Mouse (Mus musculus): ENCODE measurements around the gene Wfdc21. TPM values are rescaled to one million over a fixed set of nuclear protein-coding genes. Genes with fewer than 3 reads are reported as not detected.
A peak's percentile ranks its signal among the peaks of the same experiment; 100 is the strongest.

Wfdc21 gene
- polyA plus RNA-seq, 1 experiment from 2014 or later, result 1.4 TPM

DNA sequence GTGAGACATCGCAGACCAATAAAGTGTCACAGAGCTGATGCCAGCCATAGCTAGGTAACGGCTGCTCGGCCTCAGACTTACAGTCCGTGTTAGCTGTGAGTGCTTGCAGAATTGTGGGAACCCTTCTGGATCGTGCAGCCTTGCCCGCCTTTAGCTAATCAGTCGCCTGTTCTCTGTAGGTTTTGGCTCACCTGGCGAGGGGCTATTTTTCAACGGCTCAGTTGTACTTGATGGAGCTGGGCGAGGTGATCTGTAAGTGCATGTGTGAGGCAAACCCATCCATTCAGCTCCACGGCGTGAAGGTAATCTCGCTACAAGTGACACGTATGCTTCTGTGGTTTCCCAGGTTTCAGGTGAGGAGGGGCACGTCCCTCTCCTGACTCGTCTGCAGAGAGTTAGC lies 27.0 kb downstream of the Wfdc21 start:
- ATAC-seq (replicated peaks; ENCODE audit: extremely low read depth, insufficient read depth, low FRiP score), result no peak
- Histone ChIP-seq H3K36me3 (ENCODE audit: control insufficient read depth, insufficient read depth) (peaks cover 50% of the 10 kb centered on the region), H3K4me1 (ENCODE audit: control insufficient read depth, insufficient read depth, low read length) (no peaks in the 10 kb centered on the region)

DNA sequence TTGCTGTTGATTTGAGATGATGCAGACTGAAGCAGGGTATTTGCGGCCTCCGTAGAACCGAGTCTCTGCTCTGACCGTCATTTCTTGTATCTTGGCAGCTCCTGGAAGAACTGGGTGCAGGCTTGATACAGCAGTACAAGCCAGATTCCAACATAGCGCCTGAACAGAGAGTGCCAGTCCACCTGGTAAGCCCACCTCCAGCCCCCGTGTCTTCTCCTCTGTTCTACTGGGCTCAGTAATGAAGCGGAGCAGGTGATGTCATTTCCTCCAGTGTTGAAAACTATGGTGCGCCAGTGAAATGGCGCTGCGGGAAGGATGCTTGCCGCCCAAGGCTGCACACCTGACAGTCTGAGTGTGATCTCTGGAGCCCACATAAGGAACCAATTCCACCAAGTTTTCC lies 27.6 kb downstream of the Wfdc21 start:
- no peak overlapping the region for H3K9ac ChIP-seq (ENCODE audit: low read length)
- no peaks in the 10 kb centered on the region for H3K4me1 ChIP-seq (ENCODE audit: control insufficient read depth, insufficient read depth, low read length)
- ATAC-seq (replicated peaks; ENCODE audit: extremely low read depth, insufficient read depth, low FRiP score), result no peak
- no peaks in the 10 kb centered on the region for H3K27me3 ChIP-seq (ENCODE audit: control insufficient read depth, insufficient read depth, low read length)
- H3K27ac ChIP-seq (ENCODE audit: low read length), result no peak overlapping the region
- peaks cover 47% of the 10 kb centered on the region for H3K36me3 ChIP-seq (ENCODE audit: control insufficient read depth, insufficient read depth)
- no peaks in the 10 kb centered on the region for H3K9me3 ChIP-seq (replicated peaks; ENCODE audit: control insufficient read depth, low read length)
- no peak overlapping the region for H3K4me3 ChIP-seq (ENCODE audit: low read length)
- WGBS, result 92% methylated on average over 11 of the region's 11 CpGs
- H3K4me2 ChIP-seq (ENCODE audit: low read depth, low read length), result no peak overlapping the region

More for the DNA sequence above, 27.0 kb downstream of the Wfdc21 start:
- H3K27me3 ChIP-seq (ENCODE audit: control insufficient read depth, insufficient read depth, low read length), result no peaks in the 10 kb centered on the region
- no peak overlapping the region for H3K27ac ChIP-seq (ENCODE audit: low read length)
- H3K9me3 ChIP-seq (replicated peaks; ENCODE audit: control insufficient read depth, low read length), result no peaks in the 10 kb centered on the region
- no peak overlapping the region for H3K4me2 ChIP-seq (ENCODE audit: low read depth, low read length)
- WGBS, result 93% methylated on average over 16 of the region's 16 CpGs
- H3K4me3 ChIP-seq (ENCODE audit: low read length), result no peak overlapping the region
- no peak overlapping the region for H3K9ac ChIP-seq (ENCODE audit: low read length)

DNA sequence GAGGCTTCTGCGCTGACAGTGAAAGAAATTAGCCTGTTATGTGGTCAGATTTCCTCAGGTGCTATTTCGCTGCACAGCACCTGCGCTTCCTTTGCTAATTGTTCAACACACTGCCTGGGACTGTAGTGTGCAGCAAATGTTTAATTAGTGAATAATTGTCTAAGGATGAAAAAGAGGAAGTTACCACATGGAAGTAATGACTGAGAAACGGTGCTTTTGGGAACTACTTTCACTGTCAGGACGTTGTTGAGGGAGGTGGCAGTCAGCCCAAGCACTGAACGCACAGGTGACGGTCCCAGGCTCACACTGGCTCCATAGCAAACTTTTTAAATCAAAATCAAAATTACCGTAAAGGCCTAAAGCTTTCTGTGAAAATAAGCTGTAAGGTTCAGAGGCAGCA lies 30.1 kb downstream of the Wfdc21 start:
- ATAC-seq (replicated peaks; ENCODE audit: extremely low read depth, insufficient read depth, low FRiP score), result no peak
- WGBS, result 89% methylated on average over 8 of the region's 8 CpGs
- no peak overlapping the region for H3K9ac ChIP-seq (ENCODE audit: low read length)
- H3K27ac ChIP-seq (ENCODE audit: low read length), result no peak overlapping the region
- no peaks in the 10 kb centered on the region for H3K27me3 ChIP-seq (ENCODE audit: control insufficient read depth, insufficient read depth, low read length)
- no peaks in the 10 kb centered on the region for H3K4me1 ChIP-seq (ENCODE audit: control insufficient read depth, insufficient read depth, low read length)
- H3K4me3 ChIP-seq (ENCODE audit: low read length), result no peak overlapping the region
- H3K36me3 ChIP-seq (ENCODE audit: control insufficient read depth, insufficient read depth), result peaks cover 66% of the 10 kb centered on the region
- H3K9me3 ChIP-seq (replicated peaks; ENCODE audit: control insufficient read depth, low read length), result no peaks in the 10 kb centered on the region
- no peak overlapping the region for H3K4me2 ChIP-seq (ENCODE audit: low read depth, low read length)

DNA sequence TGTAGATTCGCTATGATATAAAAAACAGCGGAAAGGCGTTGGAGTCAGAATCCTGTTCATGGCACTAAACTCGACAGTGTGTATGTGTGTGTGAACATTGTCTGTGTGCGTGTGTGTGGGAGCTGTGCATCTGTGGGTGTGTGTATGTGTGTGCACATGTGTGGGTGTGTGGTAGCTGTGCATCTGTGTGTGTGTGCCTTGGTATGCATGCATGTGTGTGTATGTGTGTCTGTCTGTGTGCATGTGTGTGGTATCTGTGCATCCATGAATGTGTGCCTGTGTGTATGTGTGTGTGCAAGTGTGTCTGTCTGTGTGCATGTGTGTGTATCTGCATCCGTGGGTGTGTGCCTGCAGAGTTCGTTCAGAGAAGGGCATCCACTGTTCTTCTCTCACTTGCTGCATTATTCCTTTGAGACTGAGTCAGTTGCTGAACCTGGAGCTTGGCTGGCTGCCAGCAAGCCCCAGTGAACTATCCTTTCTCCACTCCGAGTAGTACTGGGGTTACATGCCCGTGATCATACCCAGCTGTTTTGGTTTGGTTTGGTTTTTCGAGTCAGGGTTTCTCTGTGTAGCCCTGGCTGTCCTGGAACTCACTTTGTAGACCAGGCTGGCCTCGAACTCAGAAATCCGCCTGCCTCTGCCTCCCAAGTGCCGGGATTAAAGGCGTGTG lies 37.3 kb downstream of the Wfdc21 start:
- no peaks in the 10 kb centered on the region; the same call in 1 of the 2 replicates for H3K27me3 ChIP-seq (ENCODE audit: control insufficient read depth, insufficient read depth, low read length)
- H3K36me3 ChIP-seq (ENCODE audit: control insufficient read depth, insufficient read depth), result peaks cover 26% of the 10 kb centered on the region
- ATAC-seq (replicated peaks; ENCODE audit: extremely low read depth, insufficient read depth, low FRiP score), result no peak
- no peak overlapping the region for H3K27ac ChIP-seq (ENCODE audit: low read length)
- H3K9me3 ChIP-seq (replicated peaks; ENCODE audit: control insufficient read depth, low read length), result no peaks in the 10 kb centered on the region
- 75% methylated on average over 14 of the region's 14 CpGs for WGBS
- H3K4me2 ChIP-seq (ENCODE audit: low read depth, low read length), result no peak overlapping the region
- H3K9ac ChIP-seq (ENCODE audit: low read length), result no peak overlapping the region
- H3K4me1 ChIP-seq (ENCODE audit: control insufficient read depth, insufficient read depth, low read length), result peaks cover 4% of the 10 kb centered on the region
- no peak overlapping the region for H3K4me3 ChIP-seq (ENCODE audit: low read length)

DNA sequence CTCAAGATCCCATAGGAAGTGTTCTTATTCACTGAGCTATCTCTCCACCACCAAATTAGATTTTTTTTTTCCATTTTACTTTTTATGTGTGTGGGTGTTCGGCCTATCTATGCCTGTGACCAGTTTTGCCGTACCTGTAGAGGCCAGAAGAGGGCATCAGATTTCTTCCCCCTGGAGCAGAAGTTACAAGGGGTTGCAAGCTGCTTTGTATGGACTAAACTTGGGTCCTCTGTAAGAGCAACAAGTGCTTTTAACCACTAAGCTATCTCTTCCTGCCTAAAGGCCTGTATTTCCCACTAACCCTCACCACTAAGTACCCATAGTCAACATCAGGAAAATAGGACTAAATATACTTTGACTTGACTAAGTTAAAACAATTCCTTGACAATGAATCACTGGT lies 37.9 kb downstream of the Wfdc21 start:
- Histone ChIP-seq H3K27ac (ENCODE audit: low read length) (no peak overlapping the region), H3K36me3 (ENCODE audit: control insufficient read depth, insufficient read depth) (peaks cover 22% of the 10 kb centered on the region), H3K4me2 (ENCODE audit: low read depth, low read length) (no peak overlapping the region), H3K9me3 (replicated peaks; ENCODE audit: control insufficient read depth, low read length) (no peaks in the 10 kb centered on the region), H3K4me1 (ENCODE audit: control insufficient read depth, insufficient read depth, low read length) (peaks cover 4% of the 10 kb centered on the region), H3K4me3 (ENCODE audit: low read length) (no peak overlapping the region), H3K27me3 (ENCODE audit: control insufficient read depth, insufficient read depth, low read length) (no peaks in the 10 kb centered on the region; the same call in none of the 2 replicates), H3K9ac (ENCODE audit: low read length) (no peak overlapping the region)
- no peak for ATAC-seq (replicated peaks; ENCODE audit: extremely low read depth, insufficient read depth, low FRiP score)
- WGBS, result 75% methylated on average over 2 of the region's 2 CpGs

DNA sequence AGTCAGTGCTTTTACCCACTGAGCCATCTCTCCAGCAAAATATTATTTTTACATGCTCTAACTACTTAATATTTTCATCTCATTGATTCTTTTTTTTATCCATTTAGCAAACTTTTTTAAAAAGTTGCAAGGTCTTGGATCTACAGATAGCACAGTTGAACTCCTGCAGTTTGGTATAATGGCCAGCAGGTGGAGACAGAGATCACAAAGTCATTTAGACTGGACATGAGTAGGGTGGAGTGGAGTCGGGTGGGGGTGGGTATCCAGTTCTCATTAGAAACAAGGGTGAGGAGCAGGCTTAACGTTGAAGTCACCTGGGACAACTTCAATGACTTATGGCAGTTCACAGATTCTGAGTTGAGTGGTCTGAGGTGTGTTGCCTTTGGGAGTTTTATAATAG lies 38.6 kb downstream of the Wfdc21 start:
- Histone ChIP-seq H3K36me3 (ENCODE audit: control insufficient read depth, insufficient read depth) (peaks cover 15% of the 10 kb centered on the region), H3K27ac (ENCODE audit: low read length) (no peak overlapping the region), H3K9me3 (replicated peaks; ENCODE audit: control insufficient read depth, low read length) (no peaks in the 10 kb centered on the region), H3K4me3 (ENCODE audit: low read length) (no peak overlapping the region), H3K4me1 (ENCODE audit: control insufficient read depth, insufficient read depth, low read length) (peaks cover 4% of the 10 kb centered on the region), H3K9ac (ENCODE audit: low read length) (no peak overlapping the region), H3K27me3 (ENCODE audit: control insufficient read depth, insufficient read depth, low read length) (peaks cover 3% of the 10 kb centered on the region), H3K4me2 (ENCODE audit: low read depth, low read length) (no peak overlapping the region)
- 7% methylated on average over 2 of the region's 2 CpGs for WGBS
- no peak; the same call in 1 of the 2 replicates for ATAC-seq (replicated peaks; ENCODE audit: extremely low read depth, insufficient read depth, low FRiP score)

DNA sequence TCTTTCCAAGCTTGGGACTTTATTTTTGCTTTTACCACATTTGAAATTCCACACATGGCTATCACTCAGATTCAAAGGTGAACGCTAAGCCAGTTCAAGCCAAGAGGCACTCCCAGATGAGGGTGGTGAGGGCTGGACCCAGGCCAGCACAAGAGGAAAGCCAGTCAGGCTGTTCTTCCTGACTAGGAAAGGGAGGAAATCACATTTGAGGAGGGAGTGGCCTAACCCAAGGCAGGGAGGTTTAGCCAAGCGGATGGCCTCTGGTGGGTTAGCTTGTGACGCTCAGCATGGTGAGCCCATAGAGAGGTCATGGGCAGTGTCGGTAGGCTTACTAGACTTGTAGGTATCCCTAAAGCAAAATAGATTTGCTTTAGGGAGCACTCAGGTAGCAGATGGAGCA lies 40.1 kb downstream of the Wfdc21 start:
- no peak overlapping the region for H3K4me3 ChIP-seq (ENCODE audit: low read length)
- H3K4me2 ChIP-seq (ENCODE audit: low read depth, low read length), result no peak overlapping the region
- H3K36me3 ChIP-seq (ENCODE audit: control insufficient read depth, insufficient read depth), result peaks cover 3% of the 10 kb centered on the region
- H3K27ac ChIP-seq (ENCODE audit: low read length), result no peak overlapping the region
- peak; percentile 71 for ATAC-seq (replicated peaks; ENCODE audit: extremely low read depth, insufficient read depth, low FRiP score)
- no peak overlapping the region for H3K9ac ChIP-seq (ENCODE audit: low read length)
- H3K9me3 ChIP-seq (replicated peaks; ENCODE audit: control insufficient read depth, low read length), result no peaks in the 10 kb centered on the region
- H3K27me3 ChIP-seq (ENCODE audit: control insufficient read depth, insufficient read depth, low read length), result peaks cover 3% of the 10 kb centered on the region
- H3K4me1 ChIP-seq (ENCODE audit: control insufficient read depth, insufficient read depth, low read length), result peaks cover 4% of the 10 kb centered on the region
- WGBS, result 52% methylated on average over 4 of the region's 4 CpGs

DNA sequence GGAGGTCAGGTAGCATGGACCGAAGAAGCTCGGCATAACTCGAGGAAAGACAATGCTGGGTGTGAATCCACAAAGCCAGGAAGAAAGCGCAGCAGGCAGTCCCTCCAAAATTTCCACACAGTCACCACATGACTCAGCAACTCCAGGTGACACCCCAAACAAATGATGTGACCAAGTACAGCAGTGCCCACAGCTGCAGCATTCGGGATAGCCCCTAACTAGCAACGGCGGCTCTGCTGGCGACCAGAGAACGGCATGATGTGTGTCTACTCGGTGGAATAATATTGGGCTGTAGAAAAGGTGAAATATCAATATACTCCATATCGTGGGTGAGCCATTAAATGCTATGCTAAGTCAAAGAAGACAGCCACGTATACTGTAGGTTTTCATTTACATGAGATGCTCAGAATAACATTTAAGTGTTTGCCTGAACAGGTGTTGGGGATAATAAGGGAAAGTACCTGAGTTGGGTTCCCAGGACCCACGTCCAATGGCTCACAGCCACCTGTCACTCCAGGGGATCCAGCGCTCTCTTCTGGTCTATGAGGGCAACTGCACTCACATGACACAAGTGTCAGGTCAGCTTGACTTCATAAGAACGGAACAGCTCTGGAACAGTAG lies 40.8 kb downstream of the Wfdc21 start:
- H3K27me3 ChIP-seq (ENCODE audit: control insufficient read depth, insufficient read depth, low read length), result peaks cover 3% of the 10 kb centered on the region
- H3K27ac ChIP-seq (ENCODE audit: low read length), result no peak overlapping the region
- peaks cover 4% of the 10 kb centered on the region for H3K4me1 ChIP-seq (ENCODE audit: control insufficient read depth, insufficient read depth, low read length)
- H3K9ac ChIP-seq (ENCODE audit: low read length), result no peak overlapping the region
- H3K4me3 ChIP-seq (ENCODE audit: low read length), result no peak overlapping the region
- no peak overlapping the region for H3K4me2 ChIP-seq (ENCODE audit: low read depth, low read length)
- 76% methylated on average over 15 of the region's 15 CpGs for WGBS
- no peak for ATAC-seq (replicated peaks; ENCODE audit: extremely low read depth, insufficient read depth, low FRiP score)
- peaks cover 3% of the 10 kb centered on the region for H3K36me3 ChIP-seq (ENCODE audit: control insufficient read depth, insufficient read depth)
- no peaks in the 10 kb centered on the region for H3K9me3 ChIP-seq (replicated peaks; ENCODE audit: control insufficient read depth, low read length)

DNA sequence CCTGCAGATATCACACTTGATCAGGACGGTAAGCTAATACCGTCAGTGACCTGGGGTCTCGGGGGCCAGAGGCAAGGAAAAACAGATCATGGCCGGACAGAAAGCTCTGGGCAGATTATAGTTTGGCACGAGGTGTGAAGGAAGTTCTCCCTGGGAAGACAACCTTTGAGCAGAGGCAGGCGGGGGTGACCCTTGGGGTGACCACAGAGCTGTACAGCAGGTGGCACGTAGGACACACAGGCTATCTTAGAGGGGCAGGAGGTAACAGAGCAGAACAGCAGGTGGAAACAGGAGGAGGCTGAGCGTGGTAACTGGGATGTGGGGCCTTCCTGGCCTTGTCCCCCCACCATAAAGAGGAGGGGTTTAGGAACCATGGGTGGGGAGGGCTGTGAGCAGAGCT lies 41.6 kb downstream of the Wfdc21 start:
- Histone ChIP-seq H3K9ac (ENCODE audit: low read length) (no peak overlapping the region), H3K27me3 (ENCODE audit: control insufficient read depth, insufficient read depth, low read length) (peaks cover 3% of the 10 kb centered on the region), H3K4me2 (ENCODE audit: low read depth, low read length) (no peak overlapping the region), H3K27ac (ENCODE audit: low read length) (no peak overlapping the region), H3K4me1 (ENCODE audit: control insufficient read depth, insufficient read depth, low read length) (peaks cover 4% of the 10 kb centered on the region), H3K4me3 (ENCODE audit: low read length) (no peak overlapping the region), H3K9me3 (replicated peaks; ENCODE audit: control insufficient read depth, low read length) (no peaks in the 10 kb centered on the region), H3K36me3 (ENCODE audit: control insufficient read depth, insufficient read depth) (no peaks in the 10 kb centered on the region)
- 76% methylated on average over 8 of the region's 8 CpGs for WGBS
- ATAC-seq (replicated peaks; ENCODE audit: extremely low read depth, insufficient read depth, low FRiP score), result no peak

Measured in heart, embryonic 16.5 days (tissue).